Mouse (Mus musculus) embryonic facial prominence, embryonic 12.5 days (tissue): ENCODE results near the gene Sppl2c. TPM values are rescaled to one million over a fixed set of nuclear protein-coding genes. Genes with fewer than 3 reads are reported as not detected.

Experiments used
- ATAC-seq: fragments of 200-750 bp; cut with Nextera tagmentation; 2 replicates; pipeline ENCODE4 v1.8.0; 2017; ENCODE audit not compliant: insufficient number of reproducible peaks, insufficient read depth, low FRiP score, low TSS enrichment
- H3K27ac ChIP-seq: fragments of 300-500 bp; sonication (generic); 2 replicates; pipeline ENCODE4 v1.5.1; 2016; ENCODE audit warnings: mild to moderate bottlenecking
- H3K27me3 ChIP-seq: fragments of 300-500 bp; sonication (generic); 2 replicates; pipeline ENCODE4 v1.6.1; 2016; ENCODE audit warnings: mild to moderate bottlenecking, moderate library complexity
- H3K36me3 ChIP-seq: fragments of 300-500 bp; sonication (generic); 2 replicates; pipeline ENCODE4 v1.6.1; 2016; ENCODE audit warnings: mild to moderate bottlenecking
- H3K4me1 ChIP-seq: fragments of 300-500 bp; sonication (generic); 2 replicates; pipeline ENCODE4 v1.6.1; 2016
- H3K4me2 ChIP-seq: fragments of 300-500 bp; sonication (generic); replicated peaks from 2 replicates; pipeline ENCODE4 v1.6.1; 2016; ENCODE audit warnings: mild to moderate bottlenecking, moderate library complexity
- H3K4me3 ChIP-seq: fragments of 300-500 bp; sonication (generic); 2 replicates; pipeline ENCODE4 v1.5.1; 2016; ENCODE audit warnings: mild to moderate bottlenecking
- H3K9ac ChIP-seq: fragments of 300-500 bp; sonication (generic); 2 replicates; pipeline ENCODE4 v1.6.1; 2016; ENCODE audit warnings: mild to moderate bottlenecking, moderate library complexity
- H3K9me3 ChIP-seq: fragments of 300-500 bp; sonication (generic); 2 replicates; pipeline ENCODE4 v1.6.1; 2016; ENCODE audit warnings: mild to moderate bottlenecking, moderate library complexity
- WGBS: fragments of 180-500 bp; shearing (Covaris S2); methylation state at CpG from one replicate; pipeline ENCODE4 v1.1.7; 2016; 5-methylcytosine and 5-hydroxymethylcytosine counted together
- polyA plus RNA-seq: library from polyadenylated mRNA; unstranded; fragments of >200 nt; fragmentation: Nextera tagmentation; extraction: Ambion mirVana; gene quantifications from 2 replicates; pipeline ENCODE4 v1.2.1, GENCODE M21; 2016

Gene Sppl2c
- polyA plus RNA-seq, 1 experiment from 2014 or later = not detected

- Histone ChIP-seq H3K36me3 (no peaks in the 10 kb centered on the region), H3K4me1 (peaks cover 29% of the 10 kb centered on the region), H3K27ac (0 out of 2 replicates have a peak within 1 kb of the TSS, but pooled peaks have one; percentile 19), H3K9me3 (no peaks in the 10 kb centered on the region), H3K4me2 (peak within 1 kb of the TSS; percentile 99), H3K27me3 (peaks cover 61% of the 10 kb centered on the region), H3K9ac (peak within 1 kb of the TSS; percentile 63), H3K4me3 (peak within 1 kb of the TSS; percentile 65)
- WGBS = under 1% methylated on average over 74 of the region's 94 CpGs
- peak; percentile 85 for ATAC-seq
These were observed 45.1 kb downstream of the Sppl2c start, which contains the start of gene Mapt for GRCm38 (mm10) chr11:104231041-104231911. Gene Mapt, plus strand, starts transcription at chr11:104231390.

DNA sequence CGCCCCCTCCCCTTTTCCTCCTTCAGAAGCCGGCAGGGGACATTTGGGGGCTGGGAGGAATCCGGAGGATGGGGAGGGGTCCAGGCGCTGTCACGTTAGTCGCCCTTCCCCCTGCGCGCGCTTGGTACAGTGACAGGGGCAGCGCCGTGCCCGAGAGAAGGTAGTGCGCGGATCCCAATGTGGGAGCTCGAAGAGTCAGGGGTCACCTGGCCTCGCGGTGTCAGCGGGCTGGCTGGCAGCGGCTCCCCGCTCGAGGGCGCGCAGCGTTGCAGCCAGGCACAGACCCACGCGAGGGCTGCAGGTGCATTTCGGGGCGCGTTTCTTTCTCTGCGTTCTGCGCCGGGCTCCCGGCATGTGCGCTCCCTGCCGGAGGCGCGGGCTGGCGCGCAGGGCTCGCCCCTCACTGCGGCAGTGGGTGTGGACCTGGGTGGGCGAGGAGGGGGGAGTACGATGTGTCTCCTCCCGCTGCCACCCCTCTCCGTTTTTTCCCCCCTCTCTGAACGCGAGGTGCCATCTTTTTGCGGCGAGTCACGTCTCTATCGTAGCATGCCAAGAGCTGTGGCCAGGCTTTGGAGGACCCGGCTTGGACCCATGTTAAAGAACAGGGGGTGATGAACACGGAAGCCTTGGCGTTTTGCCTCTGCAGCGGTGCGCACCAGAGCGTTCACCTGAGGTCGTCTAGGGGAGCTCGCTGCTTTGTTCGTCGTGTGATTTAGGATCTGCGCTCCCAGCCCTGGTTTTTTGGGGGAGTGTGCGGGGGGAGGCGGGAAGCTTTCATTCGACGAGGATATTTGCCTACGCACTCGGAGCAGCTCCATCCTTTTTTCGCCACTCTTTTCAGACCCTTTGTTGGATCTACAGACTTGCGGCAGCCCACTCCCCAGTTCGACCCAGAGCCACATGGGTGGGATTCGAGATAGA is 46.3 kb downstream of the Sppl2c start:
- ATAC-seq = no peak
- peak overlapping the region; percentile 63 for H3K9ac ChIP-seq
- no peak overlapping the region for H3K27ac ChIP-seq
- H3K4me2 ChIP-seq = peak overlapping the region; percentile 99
- H3K36me3 ChIP-seq = no peaks in the 10 kb centered on the region
- H3K4me3 ChIP-seq = peak overlapping the region; percentile 65
- H3K27me3 ChIP-seq = peaks cover 63% of the 10 kb centered on the region
- under 1% methylated on average over 61 of the region's 72 CpGs for WGBS
- H3K9me3 ChIP-seq = no peaks in the 10 kb centered on the region
- H3K4me1 ChIP-seq = peaks cover 37% of the 10 kb centered on the region

DNA sequence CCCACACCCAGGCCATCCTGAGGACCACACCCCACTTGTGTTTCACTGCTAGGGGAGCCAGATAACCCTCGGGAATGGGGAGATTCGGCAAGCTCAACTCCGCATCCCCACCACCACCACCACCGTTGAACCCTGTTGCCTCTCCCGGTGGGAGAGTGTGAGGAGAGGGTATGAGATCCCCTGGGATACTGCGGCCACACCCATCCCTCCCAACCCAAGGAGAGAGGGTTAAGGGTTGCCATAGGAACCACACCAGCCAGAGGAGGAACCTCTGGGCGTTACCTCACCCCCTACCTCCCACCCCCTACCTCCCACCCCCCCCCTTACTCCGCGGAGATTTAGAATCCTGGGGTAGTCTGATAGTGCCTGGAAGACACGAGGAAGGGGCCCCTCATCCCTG is 47.0 kb downstream of the Sppl2c start:
- H3K9ac ChIP-seq = no peak overlapping the region

DNA sequence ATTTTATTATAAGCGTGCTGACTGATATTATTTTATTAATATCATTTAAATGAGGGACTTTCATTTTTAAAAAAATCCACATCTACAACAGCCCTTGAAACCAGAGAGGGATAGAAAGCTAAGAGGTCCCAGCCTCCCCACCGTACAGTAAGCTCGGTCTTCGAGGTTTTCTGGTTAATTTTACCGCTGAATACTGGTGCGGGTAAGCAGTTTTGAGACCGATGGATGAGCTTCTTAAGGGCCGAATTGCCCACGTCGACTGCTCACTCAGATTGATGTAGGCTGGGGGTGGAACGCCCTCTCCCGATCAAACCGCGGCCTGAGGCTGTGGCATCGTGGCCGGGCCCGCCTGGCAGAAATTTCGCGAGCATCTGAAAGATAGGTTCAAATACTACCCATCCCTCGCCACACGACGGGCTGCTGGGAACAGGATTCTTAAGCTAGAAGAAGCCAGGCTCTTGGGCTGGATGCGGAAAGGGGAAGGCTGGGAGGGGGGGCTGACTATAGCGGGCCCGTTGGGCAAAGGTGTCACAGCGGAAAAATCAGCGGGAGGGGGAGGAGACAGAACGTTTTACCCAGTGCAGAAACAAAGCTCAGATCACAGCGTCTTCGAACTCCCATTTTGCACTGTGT is 47.6 kb downstream of the Sppl2c start:
- Histone ChIP-seq H3K9ac (no peak overlapping the region), H3K4me2 (peak overlapping the region; percentile 22; the same call in 1 of the 2 replicates), H3K4me3 (peak overlapping the region; percentile 14; the same call in 1 of the 2 replicates), H3K27ac (no peak overlapping the region), H3K4me1 (peaks cover 37% of the 10 kb centered on the region), H3K36me3 (no peaks in the 10 kb centered on the region), H3K27me3 (peaks cover 63% of the 10 kb centered on the region), H3K9me3 (no peaks in the 10 kb centered on the region)
- ATAC-seq = no peak
- 3% methylated on average over 30 of the region's 30 CpGs for WGBS

More for the DNA sequence above, 47.0 kb downstream of the Sppl2c start:
- ATAC-seq = no peak
- Histone ChIP-seq H3K4me2 (peak overlapping the region; percentile 99), H3K27ac (no peak overlapping the region), H3K27me3 (peaks cover 63% of the 10 kb centered on the region), H3K9me3 (no peaks in the 10 kb centered on the region), H3K36me3 (no peaks in the 10 kb centered on the region), H3K4me1 (peaks cover 37% of the 10 kb centered on the region), H3K4me3 (peak overlapping the region; percentile 65)
- WGBS = under 1% methylated on average over 10 of the region's 10 CpGs

- Histone ChIP-seq H3K27ac (no peak overlapping the region), H3K9ac (no peak overlapping the region), H3K9me3 (no peaks in the 10 kb centered on the region), H3K4me3 (no peak overlapping the region), H3K27me3 (peaks cover 58% of the 10 kb centered on the region), H3K4me2 (no peak overlapping the region; the same call in 1 of the 2 replicates), H3K4me1 (peaks cover 37% of the 10 kb centered on the region), H3K36me3 (no peaks in the 10 kb centered on the region)
- WGBS = 26% methylated on average over 6 of the region's 6 CpGs
- ATAC-seq = no peak
These were observed 48.6 kb downstream of the Sppl2c start for GRCm38 (mm10) chr11:104234680-104235079.

GRCm38 (mm10) chr11:104235881-104236280 is 49.8 kb downstream of the Sppl2c start:
- H3K9me3 ChIP-seq = no peaks in the 10 kb centered on the region
- no peak overlapping the region for H3K4me2 ChIP-seq

DNA sequence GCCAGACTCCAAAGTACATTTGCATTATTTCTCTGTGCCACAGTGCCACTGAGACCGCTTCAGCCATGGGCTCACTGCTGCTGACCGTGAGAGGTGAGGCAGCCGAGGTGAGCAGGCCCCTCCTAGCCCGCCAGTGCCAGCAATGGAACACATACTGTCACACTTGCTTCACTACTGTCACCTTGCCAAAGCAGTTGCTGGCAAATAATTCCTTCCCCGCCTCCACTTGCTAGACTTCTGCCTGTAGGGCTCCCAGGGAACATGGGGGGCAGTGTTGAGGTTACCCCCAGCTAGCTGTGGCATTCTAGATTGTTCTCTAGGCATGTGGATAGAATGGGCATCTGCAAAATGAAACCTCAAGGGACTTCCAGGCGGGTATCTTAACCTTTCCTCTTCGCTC is 51.1 kb downstream of the Sppl2c start:
- 58% methylated on average over 7 of the region's 7 CpGs for WGBS
- Histone ChIP-seq H3K4me2 (no peak overlapping the region), H3K27me3 (peaks cover 42% of the 10 kb centered on the region), H3K27ac (no peak overlapping the region), H3K4me3 (no peak overlapping the region), H3K9ac (no peak overlapping the region), H3K4me1 (peaks cover 24% of the 10 kb centered on the region), H3K36me3 (no peaks in the 10 kb centered on the region), H3K9me3 (no peaks in the 10 kb centered on the region)
- no peak for ATAC-seq

More at GRCm38 (mm10) chr11:104235881-104236280, 49.8 kb downstream of the Sppl2c start:
- peaks cover 52% of the 10 kb centered on the region for H3K27me3 ChIP-seq
- WGBS = 70% methylated on average over 2 of the region's 2 CpGs
- H3K4me1 ChIP-seq = peaks cover 32% of the 10 kb centered on the region
- H3K27ac ChIP-seq = no peak overlapping the region
- no peak for ATAC-seq
- no peak overlapping the region for H3K9ac ChIP-seq
- no peaks in the 10 kb centered on the region for H3K36me3 ChIP-seq
- H3K4me3 ChIP-seq = no peak overlapping the region

DNA sequence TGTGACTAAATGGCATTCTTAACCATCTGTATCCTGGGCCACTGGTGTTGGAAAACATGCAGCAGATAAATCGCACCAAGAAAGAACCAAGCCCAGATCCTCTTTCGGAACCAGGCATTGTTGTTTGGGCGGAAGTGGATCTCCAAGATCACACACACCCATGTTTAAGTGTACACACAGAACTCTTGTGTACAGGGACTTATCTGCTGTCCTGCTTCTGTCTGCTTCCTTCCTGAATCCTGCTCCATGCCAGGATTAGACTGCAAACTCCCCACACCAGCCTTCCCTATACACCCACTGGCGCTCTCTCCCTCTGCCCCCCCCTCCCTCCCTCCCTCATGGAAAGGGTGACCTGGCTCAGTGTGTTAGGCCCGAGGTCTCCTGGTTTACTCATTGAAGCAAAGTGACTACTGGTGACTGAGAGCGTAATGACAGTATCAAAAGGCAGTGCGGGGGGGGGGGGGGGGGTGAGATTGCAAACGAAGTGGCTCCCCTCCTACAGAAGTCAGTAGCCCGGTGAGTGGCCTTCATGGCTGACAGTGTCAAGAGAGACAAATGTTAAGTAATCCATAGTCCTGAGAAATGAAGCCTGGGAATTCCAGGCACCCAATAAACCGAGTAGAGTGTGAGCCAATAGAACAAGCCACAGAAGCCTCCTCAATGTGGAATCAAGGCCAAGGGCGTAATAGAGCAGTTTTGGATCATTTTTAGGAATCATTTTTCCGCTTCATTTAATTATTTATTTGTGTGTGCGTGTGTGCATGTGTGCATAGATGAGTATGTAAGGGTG is 52.0 kb downstream of the Sppl2c start:
- 70% methylated on average over 13 of the region's 13 CpGs for WGBS
- no peak overlapping the region for H3K27ac ChIP-seq
- no peak for ATAC-seq

More for the DNA sequence above, 52.0 kb downstream of the Sppl2c start:
- Histone ChIP-seq H3K4me2 (no peak overlapping the region), H3K9me3 (no peaks in the 10 kb centered on the region), H3K4me3 (no peak overlapping the region), H3K4me1 (peaks cover 14% of the 10 kb centered on the region), H3K36me3 (no peaks in the 10 kb centered on the region), H3K27me3 (peaks cover 32% of the 10 kb centered on the region), H3K9ac (no peak overlapping the region)
